Mouse (Mus musculus) left cerebral cortex, adult 11 months (tissue): Measurements from ENCODE around the gene Pik3r5.

Source experiments
- DNase-seq: peaks from one replicate; pipeline ENCODE4 v3.0.0; 2022; ENCODE audit warnings: low spot score

The Pik3r5 gene

DNA sequence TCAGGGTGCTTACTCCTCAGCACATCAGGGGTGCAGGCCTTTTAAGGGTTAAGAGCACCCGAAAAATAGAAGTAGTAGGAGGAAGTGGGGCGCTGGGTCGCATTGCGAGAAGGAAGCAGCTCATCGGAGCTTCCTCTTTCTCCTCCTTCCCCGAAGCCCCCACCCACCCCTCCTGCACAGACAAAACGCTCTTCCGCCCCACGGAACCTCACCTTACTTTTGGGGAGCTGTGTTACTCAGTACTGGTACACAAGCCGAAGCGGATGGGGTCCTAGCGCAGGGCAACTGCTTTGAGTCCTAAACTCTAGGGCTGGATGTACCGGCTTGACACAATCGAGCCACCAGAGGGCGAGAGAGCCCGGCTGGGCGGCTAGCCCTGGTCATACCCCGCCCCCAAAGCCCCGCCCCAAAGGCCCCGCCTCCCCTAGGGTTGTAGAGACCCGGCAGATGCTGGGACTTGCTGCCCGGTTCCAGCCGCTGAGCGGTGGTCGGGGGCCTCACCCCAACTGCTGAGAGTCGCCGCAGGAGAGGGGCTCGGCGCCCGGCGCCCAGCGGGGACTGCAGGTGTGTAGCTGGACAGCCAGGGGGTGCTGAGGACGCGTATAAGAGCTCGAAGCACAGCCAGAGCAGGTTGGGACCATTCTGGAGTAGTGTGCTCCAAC is at the start of gene Pik3r5:
Gene Pik3r5, plus strand, starts transcription at position 423 of the 662 bp plus-strand sequence.
- peak; percentile 18 for DNase-seq

DNA sequence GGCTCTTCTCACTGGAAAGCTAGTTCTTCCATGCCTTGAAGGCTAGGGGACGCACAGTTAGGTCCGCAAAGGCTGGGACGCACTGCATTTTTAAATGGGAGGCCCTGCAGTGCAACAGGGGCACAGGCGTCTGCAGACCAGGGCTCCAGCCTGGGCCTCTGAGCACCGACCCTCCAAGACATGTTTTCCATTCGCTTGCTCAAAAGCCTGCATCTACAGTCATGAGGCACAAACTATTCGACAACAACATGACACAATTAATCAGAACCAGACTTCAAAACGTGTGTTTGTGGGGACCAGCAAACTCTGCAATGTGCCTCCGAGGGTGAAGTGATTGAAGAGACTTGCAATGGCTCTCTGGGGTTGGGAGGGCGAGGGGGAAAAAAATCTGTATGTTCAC is 48.4 kb upstream of the Pik3r5 start:
- DNase-seq: no peak

DNA sequence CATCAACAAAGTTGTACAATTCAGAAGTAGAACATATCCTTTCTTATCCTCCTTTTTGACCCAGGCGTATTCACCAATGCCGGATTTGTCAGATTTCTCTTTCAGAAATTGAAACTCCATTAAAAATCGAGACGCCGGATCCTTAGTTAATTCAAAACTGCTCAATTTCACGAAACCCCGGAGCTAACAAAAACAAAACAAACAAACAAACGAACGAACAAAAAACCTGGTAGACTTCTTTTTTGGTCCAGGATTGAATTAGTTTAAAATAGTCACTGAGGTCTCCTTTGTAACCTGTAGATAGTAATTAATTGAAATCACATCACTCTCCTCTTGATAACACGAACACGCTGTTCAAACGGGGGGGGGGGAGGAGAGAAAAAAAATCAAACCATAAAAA is 47.8 kb upstream of the Pik3r5 start:
- DNase-seq: no peak

DNA sequence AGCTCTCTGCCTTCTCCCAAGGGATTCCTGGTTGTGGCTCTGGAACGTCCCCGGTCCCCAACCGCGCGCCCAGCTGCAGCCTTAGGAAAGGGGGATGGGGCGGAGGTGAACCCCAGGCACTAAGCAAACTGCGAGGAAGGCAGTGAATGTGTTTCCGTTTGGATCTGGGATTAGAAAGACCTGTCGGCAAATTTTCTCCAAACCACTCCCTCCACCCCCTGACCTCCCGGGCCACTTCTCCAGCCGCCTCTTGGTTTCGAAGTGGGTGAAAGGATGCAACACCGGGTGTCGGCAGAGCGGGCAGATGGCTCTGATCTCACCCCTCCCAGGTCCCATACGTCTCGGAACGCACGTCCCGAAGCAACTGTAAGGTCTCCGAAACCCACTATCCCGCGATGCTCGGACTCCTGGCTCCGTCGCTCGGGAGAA is 47.3 kb upstream of the Pik3r5 start:
- DNase-seq: no peak

DNA sequence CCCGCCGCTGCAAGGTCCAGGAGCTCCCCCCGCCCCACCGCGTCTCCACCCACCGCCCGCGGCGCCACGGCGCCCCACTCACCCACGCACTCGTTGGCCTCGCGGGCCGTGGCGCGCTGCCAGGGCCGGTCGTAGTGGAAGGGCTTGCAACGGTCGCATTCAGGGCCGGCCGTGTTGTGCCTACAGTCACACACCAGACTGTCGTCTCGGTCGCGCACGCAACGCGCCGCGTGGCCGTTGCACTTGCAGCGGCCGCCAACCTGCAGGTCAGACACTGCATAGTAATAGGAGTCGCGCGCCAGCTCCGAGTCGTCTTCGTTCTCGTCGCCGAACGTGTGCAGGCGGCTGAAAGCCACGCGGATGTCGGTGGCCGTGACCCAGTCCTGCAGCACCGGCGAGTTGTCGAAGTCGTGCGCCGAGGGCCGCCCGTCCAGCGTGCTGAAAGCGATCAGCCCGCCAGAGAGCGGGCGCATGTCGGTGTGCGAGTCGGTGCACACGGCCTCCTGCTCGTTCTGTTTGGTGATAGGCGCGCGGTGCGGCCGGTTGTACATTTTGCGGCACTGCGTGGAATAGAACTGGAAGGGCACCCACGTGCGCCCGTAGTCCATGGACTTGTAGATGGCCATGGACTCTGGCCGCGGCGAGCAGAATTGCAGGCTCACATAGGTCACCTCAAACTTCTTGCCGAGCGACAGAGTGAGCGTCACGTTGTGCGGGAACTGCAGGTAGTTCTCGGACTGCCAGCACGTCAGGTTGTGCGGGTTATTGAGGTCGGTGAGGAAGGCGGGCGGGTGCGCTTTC is 46.7 kb upstream of the Pik3r5 start:
- DNase-seq: no peak

DNA sequence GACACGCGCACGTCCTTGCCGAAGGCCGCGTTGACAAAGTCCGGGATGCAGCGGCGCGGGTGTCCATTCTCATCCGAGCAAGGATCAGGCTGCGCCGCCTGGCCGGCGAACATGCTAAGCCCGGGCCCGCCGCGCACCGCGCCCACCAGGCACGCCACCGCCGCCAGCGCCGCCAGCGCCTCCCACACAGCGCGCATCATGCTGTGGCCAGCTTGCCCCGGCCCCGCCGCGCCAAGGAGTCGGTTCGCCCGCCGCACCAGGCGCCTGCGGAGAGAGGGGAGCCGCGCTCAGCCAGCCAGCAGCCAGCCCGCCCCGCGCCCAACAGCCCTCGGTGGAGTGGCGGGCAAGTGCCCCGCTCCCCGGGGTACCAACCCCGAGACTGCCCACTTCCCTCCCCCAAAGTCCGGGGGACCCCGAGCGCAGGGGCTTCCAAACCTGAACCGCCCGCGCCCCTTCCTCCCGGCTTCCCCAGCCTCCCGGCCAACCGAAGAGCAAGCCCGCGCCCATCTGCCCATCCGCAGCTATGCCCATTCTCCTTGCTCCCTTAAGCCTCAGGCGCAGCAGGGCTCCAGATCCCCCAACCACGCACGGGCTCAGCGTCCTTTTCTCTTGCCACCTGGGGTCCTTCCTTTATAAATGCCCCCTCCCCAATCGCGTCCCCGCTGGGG is 45.9 kb upstream of the Pik3r5 start:
- DNase-seq: no peak

DNA sequence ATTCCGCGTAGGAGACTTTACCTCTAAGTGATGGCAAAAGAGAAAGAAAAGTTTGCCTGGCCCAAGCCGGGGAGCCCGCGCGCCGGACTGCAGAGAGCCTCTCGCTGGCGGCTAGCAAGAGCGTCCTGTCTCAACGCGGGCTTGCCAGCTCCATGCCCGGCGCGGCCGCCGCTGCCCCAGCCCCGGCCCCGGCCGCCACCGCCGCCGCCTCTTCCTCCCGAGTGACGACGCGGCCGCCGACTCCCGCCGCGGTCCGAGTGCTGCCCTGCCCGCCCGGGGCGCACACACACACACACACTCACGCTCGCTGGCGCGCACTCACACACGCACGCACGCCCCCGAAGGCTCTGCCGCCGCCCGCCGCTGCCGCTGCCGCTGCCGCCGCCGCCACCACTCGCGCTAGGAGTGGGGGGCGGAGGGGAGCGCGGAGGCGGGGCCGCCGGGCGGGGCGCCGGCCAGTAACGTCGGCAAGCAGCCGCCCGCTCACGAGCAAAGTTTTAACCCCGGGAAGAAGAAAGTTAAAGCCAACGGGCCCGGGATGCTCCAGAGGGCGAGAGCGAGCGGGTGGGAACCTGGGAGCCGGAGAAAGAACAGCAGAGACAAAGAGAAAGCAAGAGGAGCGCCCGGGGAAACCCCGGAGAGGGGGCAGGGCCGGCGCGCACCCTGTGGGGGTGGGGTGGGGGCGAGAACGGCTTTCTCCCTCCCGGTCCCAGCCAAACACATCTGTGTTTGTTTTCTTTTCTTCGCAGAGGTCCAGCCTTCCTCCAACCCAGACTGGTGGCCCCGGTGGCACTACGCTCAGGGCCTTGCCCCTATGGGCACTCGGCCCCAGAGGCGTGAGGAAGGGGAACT is 45.1 kb upstream of the Pik3r5 start:
- DNase-seq: no peak

DNA sequence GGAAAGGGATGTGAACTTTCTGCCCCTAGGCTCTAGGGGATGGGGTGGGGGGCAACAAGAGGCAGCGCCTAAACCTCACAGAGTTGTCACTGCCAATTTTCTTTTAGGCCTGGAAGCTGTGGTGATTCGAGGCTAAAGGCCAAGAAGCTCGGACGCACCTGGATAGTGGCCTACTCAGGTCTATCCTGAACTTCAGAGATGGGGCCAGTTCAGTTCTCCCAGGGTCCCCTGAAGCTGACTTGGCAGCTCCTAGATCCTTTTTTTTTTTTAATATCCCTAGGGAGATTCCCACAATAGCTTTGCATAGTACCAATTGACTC is 44.5 kb upstream of the Pik3r5 start:
- DNase-seq: no peak

DNA sequence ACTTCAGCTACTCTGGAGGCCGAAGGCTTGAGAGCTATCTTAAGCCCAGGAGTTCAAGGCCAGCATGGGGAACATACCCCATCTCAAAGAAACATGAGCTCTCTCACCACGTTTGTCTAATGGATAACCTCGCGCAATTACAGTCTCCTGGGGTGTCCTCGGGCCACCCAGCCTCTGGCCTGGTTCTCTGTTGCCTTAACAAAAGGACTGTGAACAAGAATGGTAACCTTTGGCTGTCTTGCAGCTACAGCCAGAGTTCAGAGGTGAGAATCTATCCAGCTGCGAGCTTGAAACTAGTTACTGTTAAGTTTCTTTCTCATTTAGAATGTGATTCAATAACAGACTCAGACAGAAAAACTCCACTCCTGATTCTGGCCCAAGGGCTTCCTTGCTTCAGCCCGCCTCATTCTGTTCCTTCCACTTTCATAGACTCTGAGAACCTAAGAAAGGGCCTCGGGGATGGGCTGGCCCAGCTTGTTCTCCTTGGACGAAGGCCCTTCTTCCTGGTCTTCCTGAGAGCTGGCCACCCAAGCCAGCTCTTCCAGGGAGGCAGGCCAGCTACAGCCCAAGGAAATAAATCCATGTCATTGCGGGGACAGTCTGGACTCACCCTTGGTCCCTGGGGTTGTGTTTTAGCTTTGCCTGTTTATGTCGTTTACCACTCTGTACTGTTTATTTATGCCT is 43.8 kb upstream of the Pik3r5 start:
- no peak for DNase-seq

DNA sequence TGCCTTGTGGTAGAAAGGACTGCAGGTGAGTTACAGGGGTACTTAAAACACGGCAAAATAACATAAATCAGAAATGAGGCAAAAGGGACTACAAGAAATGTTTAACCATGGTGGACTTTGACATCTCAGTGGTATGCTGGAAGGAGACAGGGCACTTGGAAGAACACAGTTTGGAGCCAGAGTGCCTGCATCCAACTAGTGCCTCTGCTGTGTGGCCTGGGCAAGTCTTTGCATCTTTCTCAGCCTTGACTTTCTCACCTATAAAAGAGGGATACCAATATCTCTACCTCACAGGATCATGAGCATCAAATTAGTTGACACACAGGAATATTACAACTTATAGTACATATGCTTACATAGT is 43.3 kb upstream of the Pik3r5 start:
- DNase-seq: no peak

DNA sequence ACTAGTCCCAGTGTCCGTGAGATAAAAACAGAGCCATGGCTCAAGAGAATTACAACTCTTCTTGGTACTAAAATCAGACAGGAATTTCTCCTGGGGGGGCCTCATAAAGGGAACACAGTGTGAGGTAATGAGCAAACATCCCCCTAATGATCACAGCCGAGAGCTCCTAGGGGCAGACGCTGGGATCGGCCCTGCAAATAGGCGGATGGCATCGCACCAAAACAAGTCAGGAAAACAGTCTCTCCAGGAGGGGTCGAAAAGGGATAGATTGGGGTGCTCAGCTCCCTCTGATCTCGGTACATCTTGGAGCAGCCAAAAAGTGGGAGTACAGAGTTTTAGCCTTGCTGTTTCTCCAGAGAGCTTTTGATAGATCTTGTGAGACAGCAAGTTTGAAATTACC is 42.3 kb upstream of the Pik3r5 start:
- DNase-seq: no peak

DNA sequence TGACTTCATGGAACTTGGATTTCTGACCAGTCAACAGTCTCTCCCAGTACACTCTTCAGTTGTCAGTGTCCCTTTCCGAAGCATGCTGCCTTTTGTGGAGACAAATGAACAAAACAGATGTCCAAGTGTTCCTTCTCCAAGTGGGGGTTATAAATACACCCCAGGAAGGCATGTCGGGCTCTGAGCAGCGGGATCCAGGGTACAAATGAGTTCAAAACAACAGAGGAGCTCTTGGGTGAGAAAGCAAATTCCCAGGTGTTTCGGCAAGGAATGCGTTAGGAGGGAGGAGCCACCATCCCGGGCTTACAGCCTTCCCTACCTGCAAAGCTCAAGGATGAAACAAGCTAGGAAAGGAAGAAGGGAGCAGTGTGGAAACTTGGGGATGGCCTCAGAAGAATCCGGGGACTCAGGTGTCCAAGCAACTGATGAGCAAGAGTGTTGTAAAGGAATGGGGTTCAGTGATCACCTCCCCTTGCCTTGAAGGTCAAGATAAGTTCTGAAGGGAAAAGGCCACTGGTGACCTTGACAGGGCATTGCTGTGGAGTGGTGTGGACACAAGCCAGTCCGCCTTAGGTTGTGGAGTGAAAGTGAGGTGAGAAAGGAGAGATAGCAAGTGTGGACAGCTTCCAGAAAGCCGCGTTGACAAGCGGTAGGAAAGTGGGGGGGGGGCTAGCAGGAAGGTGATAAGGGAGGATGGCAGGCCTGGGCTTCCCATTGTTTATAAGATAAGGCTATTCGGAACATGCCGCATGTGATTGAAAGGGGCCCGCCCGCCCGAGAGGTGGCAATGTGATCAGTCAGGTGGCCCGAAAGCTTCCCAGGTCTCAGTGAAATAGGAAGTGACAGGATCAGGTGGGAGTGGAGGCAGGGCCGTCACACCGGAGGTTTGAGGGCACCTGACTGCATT is 41.3 kb upstream of the Pik3r5 start:
- DNase-seq: no peak

DNA sequence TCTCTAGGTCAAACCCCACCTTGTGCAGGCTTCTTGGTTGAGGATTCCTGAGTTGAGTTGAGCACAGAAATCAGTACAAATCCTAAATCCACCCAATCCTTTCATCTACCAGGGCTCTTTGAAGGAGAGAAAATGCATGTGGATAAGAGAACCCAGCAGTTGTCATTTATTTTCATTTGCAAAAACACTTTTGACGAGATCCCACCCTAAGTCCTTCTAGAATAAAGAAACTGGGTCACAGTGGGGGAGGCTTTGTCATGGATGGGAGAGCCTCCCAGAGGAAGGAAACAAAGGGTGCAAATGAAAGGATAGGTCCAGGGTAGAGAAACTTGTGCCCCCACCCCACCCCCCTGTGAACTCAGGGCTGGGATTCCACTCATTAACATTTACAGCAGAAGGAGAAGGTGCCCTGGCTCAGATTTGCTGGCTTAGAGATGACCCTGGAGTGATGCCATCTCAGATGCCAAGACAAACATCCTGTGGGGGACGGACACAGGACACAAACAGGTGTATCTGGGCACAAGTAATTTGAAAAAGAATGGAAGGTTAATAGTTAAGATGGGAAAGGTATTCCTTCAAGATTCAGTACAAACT is 37.9 kb upstream of the Pik3r5 start:
- DNase-seq: no peak

DNA sequence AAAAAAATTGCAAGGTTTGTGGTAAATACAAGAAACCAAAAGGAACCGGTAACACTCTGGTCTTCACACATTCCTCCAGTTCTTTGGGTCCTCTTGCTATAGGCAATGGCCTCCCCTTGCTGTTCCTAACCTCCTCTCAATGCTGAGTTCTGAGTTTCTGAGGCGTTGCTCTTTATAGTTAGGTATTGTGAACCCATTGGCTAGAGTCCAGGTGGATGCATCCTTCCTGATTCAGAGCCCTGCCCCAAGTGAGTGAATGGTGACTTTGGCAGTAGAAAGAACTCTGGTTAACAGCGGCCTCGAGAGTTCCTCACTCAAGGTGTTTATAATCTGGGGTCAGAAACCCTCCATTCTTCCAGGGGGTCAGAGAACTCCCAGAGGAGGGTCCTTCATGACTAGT is 37.2 kb upstream of the Pik3r5 start:
- DNase-seq: no peak

DNA sequence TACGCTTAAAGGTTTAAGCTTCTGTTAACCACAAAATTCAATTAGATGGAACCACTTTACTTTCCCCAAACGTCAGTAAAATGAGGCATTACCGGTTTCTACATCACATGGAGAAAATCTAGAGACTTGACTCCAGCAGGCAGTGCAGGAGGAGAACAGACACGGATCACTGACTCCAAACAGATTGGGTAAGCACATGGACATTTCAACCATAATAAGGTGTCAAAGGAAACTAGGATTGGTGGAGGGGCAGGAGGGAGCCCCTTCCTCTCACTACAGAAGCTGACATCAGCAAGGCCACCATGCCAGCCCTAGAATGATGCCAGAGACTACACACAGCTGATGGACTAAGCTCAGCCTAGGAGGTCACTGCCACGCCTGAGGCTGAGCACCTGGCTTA is 36.4 kb upstream of the Pik3r5 start:
- DNase-seq: no peak

DNA sequence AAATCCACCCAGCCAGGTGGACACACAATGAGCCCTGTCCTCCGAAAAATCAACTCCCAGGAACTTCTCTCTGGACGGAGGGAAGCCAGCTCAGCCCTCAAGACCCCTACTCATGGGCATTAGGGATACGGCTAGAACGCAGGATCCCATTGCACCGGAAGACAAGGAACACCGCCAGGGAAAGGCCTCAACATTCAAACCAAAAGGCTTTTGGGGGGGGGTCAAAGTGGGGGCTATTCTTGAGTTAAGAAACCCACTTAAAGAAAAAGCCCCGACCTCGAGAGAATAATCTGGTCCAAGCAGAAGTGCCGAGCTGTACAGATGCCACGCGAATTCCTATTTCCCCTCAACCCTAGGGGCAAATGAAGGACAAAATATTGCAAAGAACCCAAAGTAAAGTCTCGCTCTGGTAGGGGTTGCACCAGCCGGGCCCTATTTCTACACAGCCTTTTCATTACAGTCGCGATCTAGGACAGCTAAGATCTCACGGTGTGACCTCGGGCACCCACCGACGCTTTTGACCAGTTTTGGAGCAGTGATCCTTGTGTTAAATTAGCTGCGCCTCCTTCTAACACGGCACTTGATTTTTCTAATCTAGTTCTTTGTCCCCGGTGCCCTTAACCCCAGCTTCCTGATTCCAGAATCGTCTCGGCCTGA is 32.9 kb upstream of the Pik3r5 start:
- DNase-seq: no peak

DNA sequence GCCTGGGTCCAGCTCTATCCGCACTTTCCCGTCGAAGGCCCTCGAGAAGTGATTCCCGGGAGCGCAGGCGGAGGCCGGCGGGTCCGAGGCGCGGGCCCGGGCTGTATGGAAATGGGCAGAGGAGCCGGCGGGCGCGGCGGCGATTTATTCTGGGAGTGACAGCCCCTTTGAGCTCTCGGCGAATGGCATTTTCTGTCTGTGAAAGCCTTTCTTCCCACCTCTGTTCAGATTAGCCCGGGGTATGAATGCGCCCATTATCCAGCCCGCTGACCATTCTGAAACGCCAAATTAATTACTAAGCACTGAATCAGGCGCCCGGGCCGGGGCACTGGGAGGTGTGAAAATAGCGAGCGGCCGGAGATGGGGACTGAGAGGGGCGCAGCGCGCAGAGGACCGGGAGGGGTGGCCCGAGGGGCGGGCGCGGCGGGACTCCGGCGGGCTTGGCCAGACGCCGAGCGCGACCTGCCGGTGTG is 32.3 kb upstream of the Pik3r5 start:
- DNase-seq: no peak

DNA sequence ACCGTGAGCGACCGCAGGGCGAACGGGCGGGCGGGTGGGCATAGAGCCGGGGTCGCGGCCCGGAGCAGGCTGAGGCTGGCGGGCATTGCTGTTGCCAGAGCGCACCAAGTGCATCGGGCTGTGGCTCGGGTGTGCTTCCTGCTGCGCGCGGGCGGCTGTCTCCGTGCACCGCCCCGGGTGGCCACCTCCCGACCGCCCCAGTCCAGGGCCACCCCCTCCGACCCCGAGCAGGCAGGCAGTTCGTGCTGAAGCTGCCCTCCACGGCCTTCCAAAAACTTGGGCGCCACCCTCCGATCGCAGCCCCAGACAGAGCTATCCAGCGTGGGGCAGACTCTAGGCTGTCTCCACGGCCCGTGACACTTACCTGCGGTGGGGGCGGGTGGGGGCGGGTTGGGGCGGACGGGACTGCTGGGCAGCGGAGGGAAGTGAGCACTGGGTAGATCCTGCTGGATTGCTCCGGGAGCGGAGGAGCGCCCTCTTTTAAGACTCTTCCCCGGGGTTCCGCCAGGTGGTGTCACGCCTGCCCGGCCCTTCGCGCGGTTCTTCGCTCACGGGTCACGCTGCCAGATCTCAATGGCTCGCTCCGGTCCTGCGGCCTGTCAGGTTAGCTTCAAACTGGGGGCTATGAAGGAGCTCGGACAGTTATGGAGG is 31.8 kb upstream of the Pik3r5 start:
- DNase-seq: no peak

DNA sequence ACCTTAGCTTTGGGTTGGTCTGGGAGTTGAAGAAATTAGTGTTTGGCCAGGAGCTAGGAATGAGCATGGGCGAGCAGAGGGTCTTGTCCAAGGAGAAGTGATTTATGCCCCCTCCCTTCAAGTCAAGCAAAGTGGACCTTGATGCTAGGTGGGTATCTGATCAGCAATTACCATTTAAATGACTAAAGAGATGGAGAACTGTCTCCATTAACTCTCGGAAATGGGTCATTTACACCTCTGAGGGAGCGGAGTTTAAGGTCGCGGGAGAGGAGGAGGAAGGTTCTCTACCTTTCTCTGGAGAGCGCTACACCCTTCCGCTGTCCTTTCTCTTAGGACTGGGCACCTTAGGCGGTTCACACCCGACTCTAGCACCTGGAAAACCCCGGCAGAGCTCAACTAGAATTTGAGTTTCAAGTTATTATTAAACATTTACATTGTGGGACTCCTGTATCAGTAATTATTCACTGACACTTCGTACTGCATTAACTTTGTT is 31.1 kb upstream of the Pik3r5 start, which contains the start of gene Ntn1:
Gene Ntn1, minus strand, starts transcription at position 97 of the 493 bp plus-strand sequence.
- DNase-seq: no peak
